ENCODE assay signal across 10 mouse cellular contexts in genomic region chr6:28717203-28717844, GRCm38 (mm10).
DNase-seq lines count a peak whose midpoint lies in the region; ATAC-seq and TF ChIP-seq lines count a peak whose summit lies in the region.
"Had no signal": no experiment of that assay in that cellular context is flagged by ENCODE, and none has a peak within 500 bp of the region (broad histone marks: within the 10 kb centered on the region; RNA-seq: fewer than 3 reads in every experiment).

No protein-coding gene starts in this region.

- no peak overlapping the region for H3K9ac ChIP-seq in heart, embryonic 11.5 days (ENCODE audit: low read depth, low read length)
- no peak overlapping the region for H3K9ac ChIP-seq in neural tube, embryonic 13.5 days
- H3K9ac ChIP-seq in midbrain, embryonic 16.5 days (ENCODE audit: low read depth, low read length) = no peak overlapping the region

- H3K4me1 ChIP-seq in heart, embryonic 10.5 days = peaks cover 11% of the 10 kb centered on the region
- peaks cover 5% of the 10 kb centered on the region; the same call in 1 of the 2 replicates for H3K4me1 ChIP-seq in heart, embryonic 11.5 days (ENCODE audit: control insufficient read depth, insufficient read depth, low read length)
- peaks cover 22% of the 10 kb centered on the region for H3K4me1 ChIP-seq in neural tube, embryonic 13.5 days (replicated peaks)
- peaks cover 14% of the 10 kb centered on the region for H3K4me1 ChIP-seq in midbrain, embryonic 16.5 days (ENCODE audit: control insufficient read depth, insufficient read depth, low read length)

- no peak overlapping the region for H3K4me3 ChIP-seq in heart, embryonic 10.5 days
- H3K4me3 ChIP-seq in heart, embryonic 11.5 days (ENCODE audit: low read depth, low read length) = no peak overlapping the region
- H3K4me3 ChIP-seq in neural tube, embryonic 13.5 days = no peak overlapping the region
- no peak overlapping the region for H3K4me3 ChIP-seq in midbrain, embryonic 16.5 days (ENCODE audit: low read depth, low read length)
- no peak overlapping the region for H3K4me3 ChIP-seq in left cerebral cortex, adult 2 months

- H3K27me3 ChIP-seq in heart, embryonic 10.5 days (ENCODE audit: insufficient read depth, poor library complexity, severe bottlenecking) = no peaks in the 10 kb centered on the region
- no peaks in the 10 kb centered on the region for H3K27me3 ChIP-seq in heart, embryonic 11.5 days (ENCODE audit: control insufficient read depth, insufficient read depth, low read length)
- H3K27me3 ChIP-seq in neural tube, embryonic 13.5 days = no peaks in the 10 kb centered on the region
- H3K27me3 ChIP-seq in midbrain, embryonic 16.5 days (ENCODE audit: control insufficient read depth, insufficient read depth, low read depth, low read length) = no peaks in the 10 kb centered on the region

- intact Hi-C loops in left cerebral cortex, adult 2 months (cut with DNase I) = no loop called here

- no peak overlapping the region for H3K4me2 ChIP-seq in heart, embryonic 11.5 days
- no peak overlapping the region for H3K4me2 ChIP-seq in neural tube, embryonic 13.5 days
- no peak overlapping the region for H3K4me2 ChIP-seq in midbrain, embryonic 16.5 days (ENCODE audit: low read length)

- H3K36me3 ChIP-seq in heart, embryonic 10.5 days = peaks cover 5% of the 10 kb centered on the region; the same call in 1 of the 2 replicates
- no peaks in the 10 kb centered on the region for H3K36me3 ChIP-seq in heart, embryonic 11.5 days (ENCODE audit: control insufficient read depth, insufficient read depth, low read length)
- H3K36me3 ChIP-seq in neural tube, embryonic 13.5 days = no peaks in the 10 kb centered on the region
- H3K36me3 ChIP-seq in midbrain, embryonic 16.5 days (ENCODE audit: control insufficient read depth, insufficient read depth, low read length) = no peaks in the 10 kb centered on the region

- TF ChIP-seq CTCF in left cerebral cortex, adult 2 months (IDR thresholded peaks at IDR 0.05) = no peak

- H3K9me3 ChIP-seq in heart, embryonic 10.5 days = no peaks in the 10 kb centered on the region
- no peaks in the 10 kb centered on the region for H3K9me3 ChIP-seq in heart, embryonic 11.5 days (replicated peaks; ENCODE audit: control insufficient read depth, low read length)
- no peaks in the 10 kb centered on the region for H3K9me3 ChIP-seq in neural tube, embryonic 13.5 days
- no peaks in the 10 kb centered on the region for H3K9me3 ChIP-seq in midbrain, embryonic 16.5 days (replicated peaks; ENCODE audit: control insufficient read depth, low read length, poor library complexity, severe bottlenecking)

- ATAC-seq in heart, embryonic 11.5 days (replicated peaks; ENCODE audit: insufficient number of reproducible peaks, low FRiP score, low TSS enrichment) = no peak
- ATAC-seq in neural tube, embryonic 13.5 days (ENCODE audit: low read depth) = peak; percentile 27; the same call in 1 of the 2 replicates
- ATAC-seq in midbrain, embryonic 16.5 days = peak; percentile 22; the same call in 1 of the 2 replicates

- H3K27ac ChIP-seq in heart, embryonic 10.5 days = no peak overlapping the region
- H3K27ac ChIP-seq in heart, embryonic 11.5 days (ENCODE audit: low read depth, low read length) = no peak overlapping the region
- no peak overlapping the region for H3K27ac ChIP-seq in neural tube, embryonic 13.5 days (replicated peaks)
- no peak overlapping the region; the same call in 1 of the 2 replicates for H3K27ac ChIP-seq in midbrain, embryonic 16.5 days (ENCODE audit: low read length)
- H3K27ac ChIP-seq in left cerebral cortex, adult 2 months = no peak overlapping the region

- 59% methylated on average over 7 of the region's 7 CpGs for WGBS in heart, embryonic 10.5 days
- 62% methylated on average over 7 of the region's 7 CpGs for WGBS in heart, embryonic 11.5 days (ENCODE audit: insufficient replicate concordance)
- 55% methylated on average over 7 of the region's 7 CpGs for WGBS in neural tube, embryonic 13.5 days
- WGBS in midbrain, embryonic 16.5 days = 43% methylated on average over 7 of the region's 7 CpGs

- DNase-seq in heart, embryonic 10.5 days (ENCODE audit: low spot score) = peak; percentile 25
- DNase-seq in neural tube, embryonic 10.5 days (ENCODE audit: extremely low spot score, low spot score) = no peak
- no peak for DNase-seq in adrenal gland, adult 18-20 months (ENCODE audit: low spot score in 2 of 2)
- DNase-seq in retina, embryonic 14.5 days (ENCODE audit: low spot score) = no peak
- DNase-seq in left cerebral cortex, adult 2 months (ENCODE audit: extremely low spot score in 1 of 2, low spot score in 2 of 2) = no peak
- DNase-seq: heart, postnatal 36 days; kidney, postnatal 36 days had no signal
